Mouse (Mus musculus): ENCODE data around the gene Btbd16.

DNA sequence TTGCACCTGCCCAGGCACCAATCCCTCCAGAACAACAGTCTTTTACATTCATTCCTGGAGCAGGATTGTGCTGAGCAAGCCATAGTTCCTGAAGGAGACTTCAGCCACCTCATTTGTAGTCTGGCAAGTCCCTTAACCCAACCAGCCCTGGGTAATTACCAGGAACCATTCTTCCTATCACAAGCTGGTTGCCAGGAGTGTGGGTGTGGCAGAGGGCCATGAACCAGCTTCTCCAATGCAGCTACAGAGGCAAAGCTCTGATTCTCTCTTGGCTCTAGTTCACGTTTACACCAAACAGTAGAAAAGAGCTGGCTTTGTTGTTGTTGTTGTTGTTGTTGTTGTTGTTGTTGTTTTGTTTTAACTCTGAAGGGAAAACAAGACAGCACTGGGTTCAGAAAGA lies 88.6 kb downstream of the Btbd16 start:
- no peak for TF ChIP-seq POLR2A (IDR thresholded peaks at IDR 0.05; ENCODE audit: borderline replicate concordance, extremely low read depth, insufficient read depth, insufficient read length, poor library complexity, severe bottlenecking)
- TF ChIP-seq CTCF (IDR thresholded peaks at IDR 0.05; ENCODE audit: borderline replicate concordance, extremely low read depth, insufficient read depth, insufficient read length): no peak

All from brain, embryonic 14.5 days (tissue).